Mouse (Mus musculus): ENCODE results near the gene Fam122a.

The Fam122a gene

DNA sequence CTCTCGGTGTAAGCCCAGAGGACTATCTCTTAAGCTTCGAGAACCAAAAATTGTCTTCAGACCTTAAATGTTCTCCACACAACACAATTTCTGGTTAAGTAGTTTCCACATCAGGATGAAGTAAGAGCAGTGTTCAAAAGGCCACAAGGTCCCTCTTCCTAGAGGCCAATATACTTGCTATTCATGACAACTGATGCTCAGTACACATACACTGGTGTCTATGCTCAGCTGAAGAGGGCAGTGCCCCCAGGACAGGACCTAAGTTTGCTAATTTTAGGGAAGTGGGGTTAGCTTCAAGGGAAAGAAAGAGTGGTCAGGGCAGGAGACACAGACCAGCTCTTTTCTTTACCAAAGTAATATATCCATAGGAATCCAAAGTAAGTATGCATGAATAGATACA is 45.8 kb downstream of the Fam122a start:
- DNase-seq (ENCODE audit: low spot score in 2 of 2), result no peak

DNA sequence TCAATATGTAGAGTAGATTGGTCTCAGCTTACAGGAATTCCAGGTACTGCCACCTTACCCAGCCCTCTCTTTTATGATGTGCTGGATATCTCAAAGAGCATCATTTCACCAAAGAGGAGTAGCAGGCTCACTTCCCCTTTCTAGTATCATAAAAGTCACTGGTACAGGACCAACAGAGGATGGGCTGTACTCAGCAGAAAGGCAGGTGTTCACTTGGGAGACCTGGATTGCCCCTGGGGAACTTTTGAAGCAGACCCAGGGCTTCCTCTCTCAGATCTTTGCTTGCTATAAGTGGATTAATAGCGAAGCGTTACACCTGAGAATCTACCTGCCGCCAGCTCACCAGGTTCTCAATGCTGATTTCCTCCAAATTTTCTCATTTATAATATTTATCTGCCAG is 49.1 kb downstream of the Fam122a start:
- no peak for DNase-seq (ENCODE audit: low spot score in 2 of 2)

DNA sequence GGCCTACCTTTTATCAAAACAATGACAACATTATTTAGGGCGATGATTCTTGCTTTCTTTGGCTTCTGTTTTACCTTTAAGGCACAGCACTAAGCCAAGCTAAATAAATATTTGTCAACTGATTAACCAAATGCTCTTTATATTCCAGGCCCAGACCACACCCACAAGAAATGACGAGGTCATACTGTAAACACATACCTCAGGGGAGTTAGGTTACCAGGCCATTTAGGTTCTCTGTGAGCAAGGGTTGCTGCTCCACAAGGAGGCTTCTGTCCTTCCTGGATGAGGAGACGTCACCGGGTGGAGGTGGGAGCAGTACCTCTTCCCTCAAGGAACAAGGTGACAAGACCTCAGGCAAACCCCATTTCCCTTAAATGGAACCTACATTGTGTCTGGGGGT is 49.9 kb downstream of the Fam122a start:
- peak in 1 of 2 experiments; percentile 12 for DNase-seq (ENCODE audit: low spot score in 2 of 2)

DNA sequence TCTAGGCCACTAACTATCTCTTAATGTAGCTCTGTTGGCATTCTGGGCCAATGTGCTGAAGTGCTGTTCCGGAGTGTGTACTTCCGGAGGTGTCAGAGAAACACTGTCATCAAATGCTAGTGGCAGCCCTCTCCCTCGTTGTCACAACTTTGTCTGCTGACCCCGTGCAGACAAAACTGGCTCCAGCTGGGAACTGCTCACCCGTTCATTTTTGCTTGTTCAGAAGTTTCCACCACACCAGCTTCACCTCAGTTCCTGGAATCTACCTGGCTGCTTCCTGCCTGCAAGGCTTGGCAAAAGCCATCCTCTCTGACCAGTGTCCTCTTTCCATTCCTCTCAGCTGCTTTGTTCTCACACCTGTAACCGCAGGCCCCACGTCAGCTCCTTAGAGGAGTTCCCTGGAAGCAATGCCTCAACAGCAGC is 50.4 kb downstream of the Fam122a start:
- DNase-seq (ENCODE audit: low spot score in 2 of 2), result no peak
